Mouse (Mus musculus) thymus, adult 2 months (tissue): ENCODE measurements around the gene Mis12.

Experiments
- CTCF ChIP-seq: fragments of 200-500 bp; IDR thresholded peaks from 2 replicates; pipeline ENCODE4 v1.5.1; 2012; ENCODE audit warnings: mild to moderate bottlenecking, control low read depth, low read length, moderate library complexity, borderline replicate concordance; ENCODE audit not compliant: control insufficient read depth, poor library complexity, insufficient read depth; ENCODE audit errors: extremely low read depth
- POLR2A ChIP-seq: fragments of 200-500 bp; IDR thresholded peaks from 2 replicates; pipeline ENCODE4 v1.6.1; 2012; ENCODE audit warnings: mild to moderate bottlenecking, low read length, control low read depth, moderate library complexity; ENCODE audit not compliant: control insufficient read depth, poor library complexity, insufficient read depth; ENCODE audit errors: extremely low read depth

DNA sequence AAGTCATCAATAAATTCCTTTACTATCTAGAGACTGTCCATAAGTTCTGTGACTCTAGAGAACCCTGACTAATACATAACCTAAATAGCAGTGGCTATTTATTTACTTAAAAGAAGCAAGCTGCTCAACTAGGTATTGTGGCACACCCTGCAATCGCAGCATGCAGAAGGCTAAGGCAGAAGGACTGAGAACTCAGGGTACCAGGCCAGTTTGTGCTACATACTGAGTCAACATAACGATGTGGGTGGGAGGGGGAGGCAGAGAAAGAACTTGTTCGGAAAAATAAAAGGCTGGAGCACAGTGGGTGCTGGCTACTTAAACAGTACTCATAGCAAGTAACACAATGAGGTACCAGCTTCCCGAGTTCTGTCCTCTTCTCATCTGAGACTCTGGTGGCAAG lies 18.2 kb upstream of the Mis12 start:
- TF ChIP-seq POLR2A (no peak), CTCF (no peak)
